Mouse (Mus musculus) megakaryocyte-erythroid progenitor cell, adult 5 weeks (primary cell): ENCODE measurements around the gene Pdzk1ip1. TPM values are rescaled to one million over a fixed set of nuclear protein-coding genes. Genes with fewer than 3 reads are reported as not detected.

Source experiments
- polyA plus RNA-seq: library from polyadenylated mRNA; stranded (reverse); fragments of >175 nt; gene quantifications from 2 replicates; pipeline ENCODE4 v1.2.3, GENCODE M21; 2012

The Pdzk1ip1 gene
- 1.1 and 2.4 TPM in 2 replicates for polyA plus RNA-seq

DNA sequence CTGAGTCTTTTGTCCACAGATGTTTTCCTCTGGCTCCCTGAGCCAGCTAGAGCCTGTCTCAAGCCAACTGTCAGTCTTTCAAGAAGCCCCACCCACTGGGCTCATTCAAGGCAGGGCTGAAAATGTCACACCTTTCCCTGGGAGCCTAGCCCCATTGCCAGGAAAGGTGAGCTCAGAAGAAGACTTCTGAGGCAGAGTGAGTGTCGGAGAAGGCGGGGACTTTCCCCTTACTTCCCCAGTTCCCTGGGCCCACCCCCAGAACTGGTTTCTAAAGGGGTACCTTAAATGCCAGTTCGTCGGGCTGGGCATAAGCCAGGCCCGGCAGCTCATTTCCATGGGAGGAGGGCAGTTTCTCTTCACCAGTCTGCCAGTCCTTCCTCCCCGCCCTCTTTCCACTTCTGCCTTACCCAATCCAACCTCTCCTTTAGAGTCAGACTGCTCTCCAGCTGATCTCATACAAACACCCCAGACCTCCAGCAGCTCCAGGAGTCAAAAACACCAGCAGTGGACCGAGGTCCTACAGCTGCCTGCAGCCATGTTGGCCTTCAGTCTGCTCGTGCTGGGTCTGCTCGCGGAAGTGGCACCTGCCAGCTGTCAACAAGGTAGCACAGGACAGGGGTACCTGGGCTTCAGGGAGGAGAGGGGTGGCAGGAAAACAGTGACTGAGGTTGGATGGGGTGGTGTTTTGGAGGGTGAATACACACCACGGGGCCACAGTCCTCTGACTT is at the start of gene Pdzk1ip1:
Gene Pdzk1ip1 (plus strand): TSS at position 98 of the 728 bp plus-strand sequence.

DNA sequence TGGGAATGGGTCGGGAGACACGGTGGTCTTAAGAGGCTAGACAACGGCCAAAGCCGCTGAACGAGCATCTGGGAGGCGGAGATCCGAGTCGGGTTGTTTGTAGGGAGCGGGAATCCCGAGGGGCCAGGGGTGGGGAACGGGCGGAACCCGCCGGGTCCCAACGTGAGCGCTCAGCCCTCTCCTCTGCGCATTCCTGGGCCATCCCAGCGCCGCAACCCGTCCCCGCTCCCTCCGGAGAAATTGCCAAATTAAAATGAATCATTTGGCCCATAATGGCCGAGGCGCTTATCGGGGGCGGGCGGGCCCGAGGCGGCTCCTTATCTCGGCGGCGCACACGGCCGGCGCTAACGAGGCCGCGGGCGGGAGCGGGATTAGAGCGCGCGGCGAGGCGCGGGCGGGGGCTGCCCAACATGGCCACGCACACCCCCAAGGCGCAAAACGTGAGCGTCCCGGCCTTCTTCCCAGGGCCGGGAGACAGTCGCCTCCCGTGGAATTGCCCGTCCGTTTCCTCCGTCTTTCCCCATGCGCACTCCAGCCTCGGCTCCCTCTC is 32.1 kb upstream of the Pdzk1ip1 start, which contains the start of gene Tal1:
Gene Tal1 (plus strand): TSS at position 56 of the 550 bp plus-strand sequence.

DNA sequence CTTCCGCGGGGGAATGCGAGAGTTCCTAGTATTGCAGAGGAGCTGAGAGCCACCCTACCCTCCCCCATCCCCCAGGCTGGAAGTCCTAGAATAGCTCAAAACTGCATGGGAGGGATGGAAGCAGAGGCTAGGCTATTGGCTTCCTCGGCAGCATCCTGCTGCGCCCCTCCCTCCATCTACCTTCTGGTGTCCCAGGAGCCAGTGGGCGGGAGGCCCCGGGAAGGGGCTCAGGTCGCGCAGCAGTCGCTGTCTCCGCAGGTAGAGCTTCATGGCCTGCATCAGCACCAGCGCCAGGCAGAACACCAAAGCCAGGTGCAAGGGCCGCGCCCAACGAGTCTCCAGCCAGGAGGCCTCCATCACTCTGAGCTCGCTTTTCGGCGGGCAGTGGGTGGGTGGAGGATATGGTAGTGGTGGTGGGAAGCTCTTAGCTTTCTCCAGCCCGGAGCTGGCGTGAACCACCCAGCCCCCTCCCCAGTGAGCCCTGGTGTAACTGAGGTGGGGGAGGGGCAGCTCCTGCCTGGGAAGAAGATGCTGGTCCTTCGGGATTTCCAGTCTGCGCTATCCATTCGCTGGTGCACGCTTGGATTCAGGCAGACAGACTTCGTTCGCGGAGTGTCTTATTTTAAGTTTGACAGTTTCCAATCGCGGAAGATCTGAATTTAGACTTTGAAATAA is 45.2 kb downstream of the Pdzk1ip1 start, which contains the start of gene Cyp4x1:
Gene Cyp4x1 (minus strand): TSS at position 661 of the 675 bp plus-strand sequence.

Other genes with a start within 250 kb of the Pdzk1ip1 start
- gene Foxd2, start 179.8 kb upstream of the Pdzk1ip1 start, polyA plus RNA-seq = 6.5 and 8.4 TPM in 2 replicates
- 0.13 TPM in 1 of 2 replicates, not detected in the other for gene Foxe3, start 162.7 kb upstream of the Pdzk1ip1 start, polyA plus RNA-seq
- gene Cmpk1, start 101.5 kb upstream of the Pdzk1ip1 start, polyA plus RNA-seq = 55.1 and 65.9 TPM in 2 replicates
- 2.3 and 2.5 TPM in 2 replicates for gene Stil, start 88.5 kb upstream of the Pdzk1ip1 start, polyA plus RNA-seq
- 56.2 and 76.1 TPM in 2 replicates for gene Tal1, start 32.3 kb upstream of the Pdzk1ip1 start, polyA plus RNA-seq
- 0.01 TPM in 1 of 2 replicates, not detected in the other for gene Cyp4x1, start 45.6 kb downstream of the Pdzk1ip1 start, polyA plus RNA-seq
- gene Cyp4a29, start 153.4 kb downstream of the Pdzk1ip1 start, polyA plus RNA-seq = not detected in 2 replicates
- not detected in 2 replicates for gene Cyp4a12a, start 210.3 kb downstream of the Pdzk1ip1 start, polyA plus RNA-seq